Mouse (Mus musculus): ENCODE results near the gene Ncoa5.

DNA sequence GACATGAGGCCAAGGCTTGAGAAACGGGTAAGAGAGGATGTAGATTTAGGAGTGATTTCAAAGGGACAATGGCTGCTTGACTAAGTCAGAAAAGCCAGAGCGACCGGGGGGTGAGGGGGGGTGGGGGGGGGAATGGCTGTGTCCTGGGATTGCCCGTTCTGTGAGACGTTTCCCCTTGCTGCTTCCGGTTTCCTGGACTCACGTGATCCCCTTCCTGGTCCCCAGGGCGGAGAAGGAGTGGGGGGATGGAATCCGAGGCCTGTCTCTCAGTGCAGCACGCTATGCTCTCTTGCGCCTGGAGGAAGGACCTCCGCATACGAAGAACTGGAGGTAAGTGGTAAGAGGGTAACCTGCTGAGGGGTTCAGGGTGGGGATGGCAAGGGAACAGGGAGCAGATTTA lies 45.9 kb downstream of the Ncoa5 start:
- TF ChIP-seq CTCF (IDR thresholded peaks at IDR 0.05) (no peak), EP300 (IDR thresholded peaks at IDR 0.05) (no peak)

Data from lung, postnatal 0 days (tissue).